ENCODE assay signal across 9 mouse cellular contexts in the genomic region with DNA sequence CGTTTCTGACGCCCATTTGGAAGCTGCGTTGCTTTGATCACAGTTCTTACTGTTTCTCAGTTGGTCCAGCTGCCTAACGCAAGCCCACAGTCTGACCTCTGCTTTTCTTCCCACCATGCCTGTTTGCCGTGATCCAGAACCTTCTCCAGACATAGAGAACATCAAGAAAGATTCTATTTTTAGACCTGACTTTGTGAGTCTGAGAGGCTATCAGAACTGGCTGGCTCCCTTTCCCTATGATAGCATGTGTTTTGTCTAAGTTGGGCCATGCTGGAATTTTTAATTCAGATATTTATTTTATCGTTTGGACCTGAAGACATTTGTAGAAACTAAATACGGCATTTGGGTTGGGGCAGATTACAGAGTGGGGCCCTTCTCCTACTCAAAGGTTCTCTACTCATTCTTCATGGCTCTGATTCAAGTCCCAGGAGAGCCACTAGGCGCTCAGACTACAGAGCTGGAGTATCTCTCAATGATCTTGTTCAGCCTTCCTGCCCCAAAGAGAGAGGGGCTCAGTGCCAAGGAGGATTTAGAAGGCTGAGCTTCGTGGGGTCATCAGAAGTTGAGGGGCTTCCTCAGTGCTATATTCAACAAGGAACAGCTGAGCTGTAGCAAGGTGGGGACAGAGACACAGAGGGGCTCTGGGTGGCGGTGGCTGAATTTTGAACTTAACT.
DNase-seq lines count a peak whose midpoint lies in the region; ATAC-seq and TF ChIP-seq lines count a peak whose summit lies in the region.
"Had no signal": no experiment of that assay in that cellular context is flagged by ENCODE, and none has a peak within 500 bp of the region (broad histone marks: within the 10 kb centered on the region; RNA-seq: fewer than 3 reads in every experiment).

No protein-coding gene starts in this region.

- no peaks in the 10 kb centered on the region for H3K27me3 ChIP-seq in heart, embryonic 11.5 days (ENCODE audit: control insufficient read depth, insufficient read depth, low read length)
- H3K27me3 ChIP-seq in spleen, adult 2 months (ENCODE audit: control insufficient read depth, insufficient read depth, low read length), result no peaks in the 10 kb centered on the region
- no peaks in the 10 kb centered on the region for H3K27me3 ChIP-seq in intestine, postnatal 0 days (replicated peaks; ENCODE audit: control insufficient read depth, insufficient read depth, low read length)
- H3K27me3 ChIP-seq: liver, embryonic 15.5 days had no signal

- no peak overlapping the region for H3K4me3 ChIP-seq in heart, embryonic 11.5 days (ENCODE audit: low read depth, low read length)
- H3K4me3 ChIP-seq in spleen, adult 2 months (ENCODE audit: extremely low read depth, insufficient read depth, insufficient read length), result no peak overlapping the region
- no peak overlapping the region for H3K4me3 ChIP-seq in intestine, postnatal 0 days (ENCODE audit: low read depth, low read length)
- H3K4me3 ChIP-seq: liver, embryonic 15.5 days had no signal

- no peak overlapping the region for H3K4me2 ChIP-seq in heart, embryonic 11.5 days
- H3K4me2 ChIP-seq in intestine, postnatal 0 days (replicated peaks; ENCODE audit: low read depth), result no peak overlapping the region
- H3K4me2 ChIP-seq: liver, embryonic 15.5 days had no signal

- DNase-seq in heart, adult 11 months, result peak; percentile 84
- no peak for DNase-seq in spleen, adult 2 months (ENCODE audit: low read depth in 1 of 2, low spot score in 2 of 2)
- DNase-seq in spleen, postnatal 14 days (ENCODE audit: low spot score in 2 of 2), result no peak
- no peak for DNase-seq in kidney, postnatal 25 days
- no peak for DNase-seq in embryo, embryonic 9.5 days (ENCODE audit: extremely low spot score)

- H3K9ac ChIP-seq in heart, embryonic 11.5 days (ENCODE audit: low read depth, low read length), result no peak overlapping the region
- H3K9ac ChIP-seq in intestine, postnatal 0 days (ENCODE audit: low read depth, low read length), result no peak overlapping the region
- H3K9ac ChIP-seq: liver, embryonic 15.5 days had no signal

- no peaks in the 10 kb centered on the region for H3K36me3 ChIP-seq in heart, embryonic 11.5 days (ENCODE audit: control insufficient read depth, insufficient read depth, low read length)
- no peaks in the 10 kb centered on the region for H3K36me3 ChIP-seq in spleen, adult 2 months (ENCODE audit: control insufficient read depth, insufficient read depth, low read length)
- no peaks in the 10 kb centered on the region for H3K36me3 ChIP-seq in intestine, postnatal 0 days (ENCODE audit: control insufficient read depth, insufficient read depth)
- H3K36me3 ChIP-seq: liver, embryonic 15.5 days had no signal

- H3K27ac ChIP-seq in heart, embryonic 11.5 days (ENCODE audit: low read depth, low read length), result no peak overlapping the region
- peak overlapping the region; percentile 34; the same call in 1 of the 2 replicates for H3K27ac ChIP-seq in spleen, adult 2 months (ENCODE audit: insufficient read depth, low read length)
- peak overlapping the region; percentile 47; the same call in 1 of the 2 replicates for H3K27ac ChIP-seq in intestine, postnatal 0 days (ENCODE audit: low read depth, low read length)
- H3K27ac ChIP-seq: liver, embryonic 15.5 days had no signal

- H3K4me1 ChIP-seq in heart, embryonic 11.5 days (ENCODE audit: control insufficient read depth, insufficient read depth, low read length), result no peaks in the 10 kb centered on the region
- no peaks in the 10 kb centered on the region for H3K4me1 ChIP-seq in spleen, adult 2 months (ENCODE audit: control insufficient read depth, insufficient read depth, insufficient read length)
- no peaks in the 10 kb centered on the region for H3K4me1 ChIP-seq in intestine, postnatal 0 days (replicated peaks; ENCODE audit: control insufficient read depth, insufficient read depth, low read length)
- H3K4me1 ChIP-seq: liver, embryonic 15.5 days had no signal

- ATAC-seq in heart, embryonic 11.5 days (replicated peaks; ENCODE audit: insufficient number of reproducible peaks, low FRiP score, low TSS enrichment), result no peak
- no peak for ATAC-seq in intestine, postnatal 0 days
- ATAC-seq in megakaryocyte, adult 5-6 weeks (ENCODE audit: poor library complexity, severe bottlenecking), result no peak

- WGBS in heart, embryonic 11.5 days (ENCODE audit: insufficient replicate concordance), result 62% methylated on average over 10 of the region's 10 CpGs
- 76% methylated on average over 10 of the region's 10 CpGs for WGBS in spleen, adult 2 months
- WGBS in intestine, postnatal 0 days, result 63% methylated on average over 10 of the region's 10 CpGs

- no peak for TF ChIP-seq CTCF in spleen, adult 2 months (IDR thresholded peaks at IDR 0.05; ENCODE audit: extremely low read depth, insufficient read depth, insufficient read length, insufficient replicate concordance)
- no peak for TF ChIP-seq CTCF in intestine, postnatal 0 days (IDR thresholded peaks at IDR 0.05; ENCODE audit: low read depth)

- no peak for TF ChIP-seq POLR2A in spleen, adult 2 months (IDR thresholded peaks at IDR 0.05; ENCODE audit: low read depth, low read length)

- no peaks in the 10 kb centered on the region for H3K9me3 ChIP-seq in heart, embryonic 11.5 days (replicated peaks; ENCODE audit: control insufficient read depth, low read length)
- H3K9me3 ChIP-seq in intestine, postnatal 0 days (ENCODE audit: control insufficient read depth), result no peaks in the 10 kb centered on the region
- H3K9me3 ChIP-seq: liver, embryonic 15.5 days had no signal
